Mouse (Mus musculus) lung, adult 2 months (tissue): ENCODE results near the gene Adam1b. TPM values are rescaled to one million over a fixed set of nuclear protein-coding genes. Genes with fewer than 3 reads are reported as not detected.
"Not testable (repeated sequence)": the region's sequence is repeated elsewhere in the genome, so short reads cannot be mapped to it uniquely, and the experiment has no call there.

Experiments used
- DNase-seq: peaks from one replicate; pipeline ENCODE4 v3.0.0; 2022
- H3K4me1 ChIP-seq: fragments of 200-500 bp; 2 replicates; pipeline ENCODE4 v1.6.1; 2011; ENCODE audit warnings: low read length; ENCODE audit not compliant: control insufficient read depth, insufficient read depth
- H3K4me3 ChIP-seq: fragments of 200-500 bp; replicated peaks from 2 replicates; pipeline ENCODE3; 2011; ENCODE audit warnings: low read depth, mild to moderate bottlenecking, control low read depth, low read length; ENCODE audit errors: extremely low read depth
- CTCF ChIP-seq: fragments of 200-500 bp; IDR thresholded peaks from 2 replicates; pipeline ENCODE4 v1.5.1; 2011; ENCODE audit warnings: mild to moderate bottlenecking, low read length, control low read depth; ENCODE audit not compliant: insufficient read depth
- POLR2A ChIP-seq: fragments of 200-500 bp; IDR thresholded peaks from 2 replicates; pipeline ENCODE4 v1.6.1; 2011; ENCODE audit warnings: low read depth, mild to moderate bottlenecking, control low read depth, low read length, borderline replicate concordance; ENCODE audit errors: extremely low read depth
- WGBS: fragments of 180-500 bp; shearing (Covaris S2); methylation state at CpG from one replicate; pipeline ENCODE4 v1.1.7; 2018; 5-methylcytosine and 5-hydroxymethylcytosine counted together
- polyA plus RNA-seq: library from polyadenylated mRNA; depleted of rRNA; stranded (reverse); fragments of >200 nt; gene quantifications from 2 replicates; pipeline ENCODE4 v1.2.3, GENCODE M21; 2012

The Adam1b gene
- polyA plus RNA-seq, 1 experiment, result not detected

DNA sequence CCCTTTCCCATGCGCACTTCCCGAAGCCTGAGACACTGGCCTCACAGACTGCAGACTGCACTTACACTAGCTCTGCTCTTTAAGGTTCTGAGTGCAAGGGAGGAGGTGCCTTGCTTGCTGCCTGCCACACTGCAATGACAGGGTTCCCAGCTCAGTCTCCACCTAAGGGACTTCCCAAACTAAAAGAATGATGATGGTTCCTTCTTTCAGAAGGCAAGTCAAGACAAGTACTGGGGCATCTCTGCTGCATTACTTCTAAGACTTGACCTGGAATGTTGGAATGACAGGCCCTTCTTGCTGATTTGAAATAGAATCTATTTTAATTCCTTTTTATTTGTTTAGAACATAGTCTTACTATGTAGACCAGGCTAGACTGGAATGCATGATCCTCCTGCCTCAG is 34.4 kb upstream of the Adam1b start:
- 87% methylated on average over 2 of the region's 2 CpGs for WGBS
- DNase-seq, result no peak

DNA sequence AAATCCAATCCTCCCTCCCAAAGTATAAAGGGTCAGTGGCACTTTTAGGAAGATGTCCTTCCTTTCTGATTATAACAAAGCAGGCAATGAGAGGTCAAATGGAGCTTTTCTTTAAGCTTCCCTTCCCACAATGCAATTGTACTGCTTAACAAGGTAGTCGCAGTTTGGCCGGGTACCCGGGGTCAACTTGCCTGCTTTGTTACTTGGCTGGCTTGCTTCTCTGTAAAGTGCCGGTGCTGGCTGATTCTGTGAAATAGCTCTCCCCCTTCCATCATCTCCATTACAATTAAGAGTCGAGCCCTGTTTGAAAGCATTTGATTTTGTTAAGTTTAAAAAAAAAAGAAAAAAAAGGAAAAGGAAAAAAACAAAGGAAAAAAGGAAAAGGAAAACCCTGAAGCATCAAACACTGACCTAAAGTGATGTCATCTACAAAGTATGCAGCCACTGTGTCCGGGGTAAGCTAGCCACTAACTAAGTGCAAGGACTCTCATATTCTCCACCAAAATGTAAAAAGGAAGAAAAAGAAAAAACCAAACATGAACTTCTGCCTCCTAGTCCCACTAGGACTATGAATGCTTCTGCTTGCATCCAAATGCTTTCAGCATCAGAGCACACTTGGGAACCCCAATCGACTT is 33.8 kb upstream of the Adam1b start:
- WGBS, result 60% methylated on average over 7 of the region's 7 CpGs
- Histone ChIP-seq H3K4me1 (peaks cover under 1% of the 10 kb centered on the region; the same call in 1 of the 2 replicates), H3K4me3 (no peak overlapping the region)
- DNase-seq, result no peak
- TF ChIP-seq CTCF, result no peak
- no peak for TF ChIP-seq POLR2A

More for the DNA sequence above, 34.4 kb upstream of the Adam1b start:
- no peak for TF ChIP-seq CTCF
- no peak for TF ChIP-seq POLR2A
- no peak overlapping the region for H3K4me3 ChIP-seq
- H3K4me1 ChIP-seq, result peaks cover 3% of the 10 kb centered on the region; the same call in 1 of the 2 replicates

DNA sequence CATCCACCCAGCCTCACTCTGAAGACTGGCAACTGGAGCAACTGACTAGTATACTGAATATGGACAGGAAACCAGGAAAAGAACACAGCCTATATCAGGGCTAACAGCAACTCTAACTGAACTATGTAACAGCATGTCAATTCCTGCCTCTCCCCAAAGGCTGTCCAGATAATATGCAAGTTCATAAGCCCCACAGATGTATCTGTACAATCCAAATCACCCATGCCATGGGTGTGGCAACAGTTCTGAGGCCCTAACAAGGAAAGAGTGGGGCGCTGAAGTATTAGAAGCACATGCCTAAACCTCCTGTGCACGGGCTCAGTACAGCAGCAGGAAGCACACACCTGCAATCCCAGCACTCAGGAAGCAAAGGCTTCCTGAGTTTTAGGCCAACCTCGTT is 31.9 kb upstream of the Adam1b start:
- DNase-seq, result no peak

DNA sequence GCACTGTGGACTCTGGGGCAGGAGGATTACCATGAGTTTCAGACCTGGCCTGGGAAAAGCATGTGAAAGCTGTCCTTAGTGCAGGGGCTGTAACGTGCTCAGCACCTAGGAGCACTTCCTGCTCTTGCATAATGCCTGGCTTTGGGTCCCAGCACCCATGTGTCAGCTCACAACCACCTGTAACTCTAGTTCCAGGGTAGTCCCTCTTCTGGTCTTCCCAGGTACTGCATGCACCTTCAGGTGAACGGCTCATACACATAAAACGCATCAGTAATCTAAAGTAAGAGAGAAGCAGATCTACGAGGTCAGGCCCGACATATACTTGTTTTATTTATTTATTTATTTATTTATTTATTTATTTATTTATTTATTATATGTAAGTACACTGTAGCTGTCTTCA is 31.3 kb upstream of the Adam1b start:
- TF ChIP-seq CTCF (peak; percentile 30), POLR2A (no peak)
- H3K4me3 ChIP-seq, result no peak overlapping the region
- WGBS, result 87% methylated on average over 5 of the region's 5 CpGs
- no peaks in the 10 kb centered on the region for H3K4me1 ChIP-seq
- no peak for DNase-seq

More for the DNA sequence above, 31.9 kb upstream of the Adam1b start:
- WGBS, result 74% methylated on average over 3 of the region's 3 CpGs
- TF ChIP-seq CTCF (no peak), POLR2A (no peak)
- H3K4me1 ChIP-seq, result no peaks in the 10 kb centered on the region
- H3K4me3 ChIP-seq, result no peak overlapping the region

DNA sequence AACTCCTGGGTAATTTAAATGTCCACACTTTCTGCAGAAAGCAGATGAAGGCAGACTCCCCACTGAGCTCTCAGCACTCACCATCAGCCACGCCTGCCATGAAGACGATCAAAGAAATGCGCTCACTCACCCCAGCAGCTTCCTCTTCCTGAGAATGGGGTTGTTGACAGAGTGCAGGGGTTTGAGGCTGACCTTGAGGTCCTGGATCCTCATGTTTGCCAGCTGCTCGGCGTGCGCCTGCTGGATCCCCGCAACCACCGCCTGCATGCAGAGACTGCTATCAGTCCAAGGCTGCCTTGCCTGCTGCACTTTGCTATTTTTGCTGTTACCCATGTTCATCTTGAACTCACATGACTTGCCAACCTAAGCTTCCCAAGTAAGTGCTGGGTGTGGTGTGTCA is 23.7 kb upstream of the Adam1b start:
- no peak for DNase-seq
- no peak overlapping the region for H3K4me3 ChIP-seq
- WGBS, result 77% methylated on average over 8 of the region's 8 CpGs
- TF ChIP-seq CTCF, result no peak
- TF ChIP-seq POLR2A, result no peak
- H3K4me1 ChIP-seq, result no peaks in the 10 kb centered on the region

DNA sequence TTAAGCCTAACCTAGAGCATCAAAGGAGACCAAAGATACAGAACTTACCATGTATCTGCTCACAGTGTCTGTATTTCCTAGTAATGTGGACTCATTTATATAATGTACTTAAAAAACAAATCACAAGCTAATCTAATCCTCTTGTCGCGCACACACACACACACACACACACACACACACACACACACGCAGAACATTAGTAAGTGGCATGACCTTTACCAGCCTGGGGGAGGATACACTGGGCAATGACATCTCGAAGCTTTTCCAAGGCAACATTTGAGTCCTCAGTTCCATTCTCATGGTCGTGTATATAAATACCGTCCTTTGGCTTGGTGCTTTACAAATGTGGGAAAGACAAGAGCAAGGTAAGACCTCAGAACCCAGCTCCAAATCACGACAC is 23.3 kb upstream of the Adam1b start:
- Histone ChIP-seq H3K4me3 (no peak overlapping the region), H3K4me1 (no peaks in the 10 kb centered on the region)
- TF ChIP-seq POLR2A (no peak), CTCF (no peak)
- no peak for DNase-seq
- 83% methylated on average over 7 of the region's 7 CpGs for WGBS

DNA sequence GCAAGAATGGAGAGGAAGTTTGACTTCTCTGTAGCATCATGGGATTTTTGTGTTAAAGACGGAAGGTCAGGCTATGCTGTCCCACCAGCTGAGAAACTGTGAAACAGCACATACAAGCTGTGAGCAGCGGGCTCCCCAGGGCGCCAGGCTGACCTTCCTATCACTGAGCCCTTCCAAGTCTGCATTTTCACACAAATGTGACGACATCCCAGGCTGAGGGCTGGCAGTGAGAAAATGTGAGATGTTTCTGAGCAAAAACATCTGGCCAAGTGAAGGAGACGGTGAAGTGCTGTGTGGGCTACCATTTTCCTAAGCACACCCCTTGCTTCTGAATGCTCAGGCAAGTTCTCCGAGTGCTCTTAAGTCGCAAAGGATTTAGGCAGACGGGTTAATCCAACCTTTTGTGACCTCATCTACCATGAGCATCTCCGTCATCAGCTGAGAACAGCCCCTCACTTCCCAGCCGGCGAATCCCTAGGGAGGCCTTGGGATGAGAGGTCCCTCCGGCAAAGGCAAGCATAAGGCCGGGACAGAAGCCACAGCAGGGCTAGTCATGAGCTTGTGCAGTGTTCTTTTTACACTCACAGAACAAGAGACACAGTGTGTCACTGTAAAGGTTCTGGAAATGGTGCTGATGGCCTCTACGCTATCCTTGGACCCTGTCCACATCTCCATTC is 22.7 kb upstream of the Adam1b start:
- TF ChIP-seq CTCF (no peak), POLR2A (no peak)
- DNase-seq, result no peak
- 77% methylated on average over 14 of the region's 14 CpGs for WGBS

DNA sequence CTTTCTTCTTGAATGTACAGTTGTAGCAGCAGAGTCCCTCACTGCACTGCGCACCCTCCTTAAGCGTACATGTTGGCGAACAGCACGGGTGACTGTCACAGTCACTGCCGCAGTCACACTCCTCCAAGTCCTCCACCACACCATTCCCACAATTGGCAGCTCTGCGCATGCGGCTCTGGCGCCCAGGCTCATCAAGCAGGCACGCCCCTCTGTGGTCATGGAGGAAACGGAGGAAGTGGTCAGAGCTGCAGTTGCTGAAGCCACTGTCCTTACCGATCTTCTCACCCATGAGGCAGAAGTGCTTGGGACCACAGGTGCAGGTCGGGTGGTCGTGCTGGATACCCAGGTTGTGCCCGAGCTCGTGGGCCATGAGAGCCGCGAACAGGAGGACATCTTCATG is 16.5 kb upstream of the Adam1b start:
- not testable (repeated sequence) for H3K4me3 ChIP-seq, H3K4me1 ChIP-seq, DNase-seq
- WGBS, result 80% methylated on average over 11 of the region's 17 CpGs

More for the DNA sequence above, 22.7 kb upstream of the Adam1b start:
- Histone ChIP-seq H3K4me3 (no peak overlapping the region), H3K4me1 (no peaks in the 10 kb centered on the region)

DNA sequence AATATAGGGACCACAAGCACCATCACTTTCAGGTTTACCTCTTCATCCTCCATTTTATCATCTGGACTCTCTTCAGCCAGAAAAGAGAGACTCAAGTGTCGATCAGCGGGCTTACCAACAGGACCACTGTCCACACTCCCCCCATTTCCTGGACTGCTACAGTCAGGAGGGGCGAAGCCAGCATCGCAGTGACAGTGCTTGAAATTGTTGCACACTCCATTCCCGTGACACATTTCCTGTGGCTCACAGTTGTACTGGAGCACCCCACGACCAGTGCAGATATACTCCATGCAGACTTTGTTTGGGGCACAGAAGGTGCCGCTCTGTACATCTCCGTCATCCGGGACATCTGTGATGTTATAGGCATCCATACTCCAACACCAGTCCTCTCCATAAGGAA is 15.7 kb upstream of the Adam1b start:
- Histone ChIP-seq H3K4me3 (no peak overlapping the region), H3K4me1 (no peaks in the 10 kb centered on the region)
- TF ChIP-seq CTCF (no peak), POLR2A (no peak)
- WGBS, result 83% methylated on average over 9 of the region's 9 CpGs
- DNase-seq, result no peak

DNA sequence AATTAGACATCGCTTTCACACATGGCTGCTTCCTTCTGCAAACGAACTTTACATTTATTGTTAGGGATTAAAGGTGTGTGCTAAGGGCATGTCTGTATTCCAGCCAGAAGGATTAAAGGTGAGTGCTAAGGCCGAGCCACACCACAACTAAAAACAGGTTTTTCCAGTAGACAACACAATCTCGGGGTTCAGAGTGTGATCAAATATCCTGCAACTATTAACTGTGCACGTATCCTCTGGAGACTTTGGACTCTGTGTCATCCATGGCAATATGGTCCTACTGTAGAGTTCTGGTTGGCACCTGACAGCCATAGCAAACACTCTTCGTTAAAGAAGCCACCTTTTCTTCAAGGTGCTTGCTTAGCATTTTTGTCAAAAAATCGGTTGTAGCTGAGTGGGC is 6.8 kb upstream of the Adam1b start:
- no peaks in the 10 kb centered on the region for H3K4me1 ChIP-seq
- DNase-seq, result no peak
- H3K4me3 ChIP-seq, result no peak overlapping the region
- WGBS, result 69% methylated on average over 7 of the region's 7 CpGs
- TF ChIP-seq CTCF, result no peak
- no peak for TF ChIP-seq POLR2A
